Mouse (Mus musculus) ZHBTc4 (cell line): ENCODE results near the gene Apbb1.
A peak's percentile ranks its signal among the peaks of the same experiment; 100 is the strongest.

Source experiments
- DNase-seq: peaks from one replicate; pipeline ENCODE4 v3.0.0-alpha.2; 2011; ENCODE audit warnings: low read depth, low spot score

Gene Apbb1

DNA sequence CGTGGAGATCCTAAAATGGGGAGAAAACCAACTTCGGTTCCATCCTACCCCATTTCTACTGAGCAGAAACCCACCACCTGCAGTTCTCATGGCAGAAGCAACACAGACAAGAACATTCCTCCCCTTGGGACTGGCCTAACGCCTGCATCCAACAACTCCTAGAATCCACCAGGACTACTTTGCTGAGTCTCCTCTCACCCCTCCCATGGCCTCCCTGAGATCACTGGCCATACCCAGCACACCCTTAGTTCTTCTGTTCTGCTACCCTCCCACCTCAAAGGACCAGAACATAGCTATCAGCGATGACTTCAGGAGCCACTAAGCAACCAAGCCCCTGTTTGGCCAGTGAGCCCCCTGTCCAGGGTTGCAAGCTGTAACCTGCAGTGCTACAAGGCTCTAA is 10.7 kb downstream of the Apbb1 start:
- no peak for DNase-seq

DNA sequence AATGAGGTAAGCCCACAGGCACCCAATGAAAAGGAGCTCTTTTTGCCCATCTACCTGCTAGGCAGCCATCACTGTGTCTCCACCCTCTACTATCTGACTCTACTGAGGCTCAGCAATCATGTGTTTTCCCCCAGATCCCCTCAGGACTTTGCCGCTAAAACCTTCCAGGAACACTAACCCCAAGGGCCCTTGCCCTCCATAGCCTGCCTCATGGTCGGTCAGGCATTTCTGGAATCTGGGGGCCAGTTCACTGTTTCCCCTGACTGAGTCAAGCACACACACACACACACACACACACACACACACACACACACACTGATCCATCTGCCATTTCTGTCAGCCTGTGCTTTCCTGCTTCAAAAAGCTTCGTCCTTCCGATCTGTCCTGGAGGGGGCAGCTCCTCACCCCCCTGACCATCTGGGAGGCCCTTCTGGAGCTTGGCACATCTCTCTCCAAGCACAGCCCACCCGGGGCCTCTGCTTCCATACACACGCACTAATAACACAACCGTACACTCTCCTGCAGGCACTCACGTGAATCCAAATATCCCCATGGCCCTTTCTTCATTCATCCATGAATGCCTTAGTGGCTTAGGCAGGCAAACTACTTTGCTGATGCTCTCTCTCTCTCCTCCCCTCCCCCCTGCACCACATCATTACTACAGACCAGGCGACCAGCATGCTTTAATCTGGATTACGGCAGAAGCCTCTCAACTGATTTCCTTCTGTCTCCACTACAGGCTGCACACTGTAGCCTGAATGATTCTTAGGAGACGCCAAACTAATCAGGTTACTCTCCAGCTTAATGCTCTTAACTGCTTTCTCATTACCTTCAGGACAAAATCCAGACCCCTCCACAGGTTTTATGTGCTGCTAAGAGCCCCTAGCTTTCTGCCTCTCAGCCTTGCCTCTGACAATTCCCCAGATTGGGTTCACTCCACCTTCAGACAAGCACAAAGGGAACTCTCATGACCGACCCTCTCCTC is 11.6 kb downstream of the Apbb1 start:
- DNase-seq: no peak

GRCm38 (mm10) chr7:105568988-105569471 is 12.4 kb downstream of the Apbb1 start:
- DNase-seq: peak; percentile 56

DNA sequence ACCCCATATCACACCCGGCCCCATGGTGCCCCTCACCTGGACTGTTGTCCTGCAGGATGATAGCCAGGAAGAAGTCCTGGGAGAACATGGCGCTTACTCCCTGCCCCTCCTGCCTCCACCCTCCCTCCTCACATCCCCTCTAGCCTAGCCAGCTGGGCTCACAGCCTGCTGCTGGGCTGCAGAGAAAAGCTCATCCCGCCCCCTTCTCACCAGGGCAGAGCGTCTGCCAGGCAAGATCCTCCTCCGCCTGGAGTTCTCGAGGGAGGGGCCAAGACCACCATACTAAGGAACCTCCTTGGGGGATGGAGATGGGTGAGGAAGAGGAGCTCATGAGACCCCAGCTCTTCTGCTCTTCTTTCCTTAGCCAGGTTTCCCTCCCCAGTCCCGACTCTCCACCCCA is 12.9 kb downstream of the Apbb1 start:
- no peak for DNase-seq

- no peak for DNase-seq
Measured at GRCm38 (mm10) chr7:105565071-105565836, 16.2 kb downstream of the Apbb1 start.

DNA sequence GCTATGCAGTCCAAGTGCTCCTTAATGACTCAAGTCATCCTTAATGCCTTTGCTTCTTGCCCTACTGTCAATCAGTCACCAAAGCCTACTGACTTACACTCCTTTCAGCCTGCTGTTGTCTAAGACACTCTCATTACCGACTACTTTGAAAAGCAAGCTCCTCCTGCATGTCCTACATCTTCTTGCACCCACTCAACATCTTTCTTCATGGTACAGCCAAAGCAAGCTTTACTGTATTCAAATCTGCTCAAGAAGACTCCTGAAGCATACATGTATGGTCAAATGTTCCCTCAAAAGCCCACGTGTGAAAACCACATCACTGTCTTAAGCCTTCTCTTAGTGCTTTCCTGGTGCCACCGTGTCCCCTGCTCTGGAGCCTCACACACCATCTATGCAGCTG is 18.1 kb downstream of the Apbb1 start:
- DNase-seq: no peak

DNA sequence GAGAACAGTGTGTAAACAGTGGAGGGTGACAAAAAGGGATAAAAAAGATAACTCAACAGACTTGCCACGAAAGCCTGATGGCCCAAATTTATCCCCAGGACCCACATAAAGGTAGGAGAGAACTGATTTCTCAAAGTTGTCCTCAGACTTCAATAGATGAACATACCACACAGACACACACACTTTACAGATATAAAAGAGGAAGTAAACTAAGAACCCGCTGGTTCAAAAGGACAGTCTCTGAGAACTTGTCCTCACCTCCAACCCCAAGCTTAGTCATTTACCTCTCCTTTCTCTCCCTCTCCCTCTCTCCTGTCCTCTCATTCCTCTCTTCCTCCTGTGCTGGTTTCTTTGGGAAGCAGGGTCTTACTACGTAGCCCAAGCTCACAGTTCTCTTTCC is 19.1 kb downstream of the Apbb1 start:
- DNase-seq: no peak

GRCm38 (mm10) chr7:105559016-105559415 is 22.4 kb downstream of the Apbb1 start:
- DNase-seq: no peak

DNA sequence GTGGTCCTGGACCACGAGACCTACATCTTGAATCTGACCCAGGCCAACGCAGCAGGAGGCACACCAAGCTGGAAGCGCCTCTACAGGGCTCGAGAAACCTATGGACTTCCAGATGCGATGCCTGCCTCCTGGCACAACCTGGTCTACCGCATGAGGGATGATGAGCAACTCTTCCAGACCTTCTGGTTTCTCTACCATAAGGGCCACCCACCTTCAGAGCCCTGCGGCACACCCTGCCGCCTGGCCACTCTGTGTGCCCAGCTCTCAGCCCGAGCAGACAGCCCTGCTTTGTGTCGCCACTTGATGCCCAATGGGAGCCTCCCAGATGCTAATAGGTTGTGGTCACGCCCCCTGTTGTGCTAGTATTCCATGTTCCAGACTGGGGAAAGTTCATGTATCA is 23.8 kb downstream of the Apbb1 start:
- DNase-seq: no peak

DNA sequence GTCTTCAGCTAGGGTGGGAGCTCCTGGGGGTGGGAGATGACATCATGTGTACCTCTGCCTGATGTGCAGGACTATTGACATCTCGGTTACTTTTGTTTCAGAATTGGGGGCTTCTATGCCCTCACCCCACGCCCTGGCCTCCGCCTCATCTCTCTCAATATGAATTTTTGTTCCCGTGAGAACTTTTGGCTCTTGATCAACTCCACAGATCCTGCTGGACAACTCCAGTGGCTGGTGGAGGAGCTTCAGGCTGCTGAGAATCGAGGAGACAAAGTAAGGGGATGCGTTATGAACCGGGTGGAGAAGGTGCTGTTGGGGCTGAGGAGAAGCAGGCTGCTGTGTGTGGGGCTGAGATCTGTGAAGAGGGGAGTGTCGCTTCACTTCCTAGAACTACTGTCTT is 25.0 kb downstream of the Apbb1 start:
- no peak for DNase-seq

GRCm38 (mm10) chr7:105555571-105555970 is 25.9 kb downstream of the Apbb1 start:
- DNase-seq: no peak

DNA sequence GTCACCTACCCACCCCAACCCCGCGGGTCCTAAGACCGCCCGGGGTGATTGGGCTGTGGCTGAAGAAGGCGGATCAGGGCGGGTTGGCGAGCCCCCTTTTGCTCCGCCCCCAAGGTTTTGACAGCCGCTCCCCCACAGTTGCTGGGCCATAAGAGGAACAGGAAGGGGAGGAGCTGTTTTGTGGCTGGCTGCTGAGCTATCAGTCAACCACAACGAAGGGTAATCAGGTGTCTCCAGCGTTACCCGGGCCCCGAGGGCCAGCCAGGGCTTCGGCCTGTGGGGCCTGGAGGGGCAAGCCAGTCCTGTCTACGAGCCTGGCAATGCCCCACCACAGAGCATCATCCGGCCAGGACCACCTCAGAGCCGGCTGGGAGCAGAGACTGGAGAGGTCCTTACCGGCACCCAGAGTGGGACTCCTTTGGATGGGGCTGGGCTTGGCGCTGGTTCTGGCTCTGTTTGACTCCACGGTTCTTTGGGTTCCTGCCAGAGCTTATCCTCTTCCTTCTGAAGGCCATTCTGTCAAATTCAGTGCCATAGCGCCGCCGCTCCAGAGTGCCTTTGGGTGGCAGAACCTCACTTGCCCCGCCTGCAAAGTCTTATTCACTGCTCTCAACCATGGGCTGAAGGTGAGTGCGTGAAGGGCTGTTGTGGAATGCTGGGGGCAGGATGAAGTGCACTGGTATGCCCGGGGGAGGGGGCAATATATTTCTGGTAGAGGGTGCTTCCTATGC is 27.1 kb downstream of the Apbb1 start, which contains the start of gene Smpd1:
Gene Smpd1, plus strand, starts transcription at position 149 of the 731 bp plus-strand sequence.
- peak; percentile 89 for DNase-seq

- no peak for DNase-seq
Measured at GRCm38 (mm10) chr7:105553456-105554211, 27.8 kb downstream of the Apbb1 start.

DNA sequence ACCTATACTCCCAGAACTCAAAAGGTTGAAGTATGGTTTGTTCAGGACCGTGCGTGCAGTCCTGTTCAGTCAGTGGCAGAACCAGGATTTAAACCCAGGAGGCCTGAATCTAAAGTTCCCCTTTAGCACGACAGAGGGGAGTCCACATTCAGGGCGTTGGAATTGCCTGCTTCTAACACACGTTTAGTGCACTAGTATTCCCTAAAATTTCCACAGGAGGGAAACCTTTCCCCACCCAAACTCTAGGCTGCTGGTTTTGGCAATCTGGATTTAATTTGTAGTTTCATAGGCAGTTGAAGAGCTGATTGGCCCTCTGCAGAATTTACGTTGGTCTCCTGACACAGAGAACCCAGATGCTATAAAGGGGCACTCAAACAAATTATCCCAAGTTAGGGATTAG is 32.4 kb downstream of the Apbb1 start:
- DNase-seq: no peak

DNA sequence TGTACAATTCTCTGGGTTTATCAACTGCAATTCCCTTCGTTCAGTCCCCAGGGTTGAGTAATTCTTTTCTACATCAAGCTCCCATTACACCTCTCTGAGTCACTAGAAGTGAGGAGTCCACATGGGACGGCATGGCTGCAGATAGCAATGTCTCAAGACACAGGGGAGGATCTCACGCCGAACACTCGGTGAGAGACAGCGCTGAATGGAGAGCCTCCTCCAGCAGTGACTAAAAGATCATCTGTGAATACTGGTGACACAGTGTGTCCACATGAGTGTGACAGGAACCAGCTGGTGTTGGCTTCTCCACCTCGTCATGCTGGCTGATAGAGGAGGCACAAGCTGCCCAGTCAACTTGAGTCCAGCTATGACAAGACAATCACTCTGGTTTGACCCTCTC is 33.5 kb downstream of the Apbb1 start:
- DNase-seq: no peak

DNA sequence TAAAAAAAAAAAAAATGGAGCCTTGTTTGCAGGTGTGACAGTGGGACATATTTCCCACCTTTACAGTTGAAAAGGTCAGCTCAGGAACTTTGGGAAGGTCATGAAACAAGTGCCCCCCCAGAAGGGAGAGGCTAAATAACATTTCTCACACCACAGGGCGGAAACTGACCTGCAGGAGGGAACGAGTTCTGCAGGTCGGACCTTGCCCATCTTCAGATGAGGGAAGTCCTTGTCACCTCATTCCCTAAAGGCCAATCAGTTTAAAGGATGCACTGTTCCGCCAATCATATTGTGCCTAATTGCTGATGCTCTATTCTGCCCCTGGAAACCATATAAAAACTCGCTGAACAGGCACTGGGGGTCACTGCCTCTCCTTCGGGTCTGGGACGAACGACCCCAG is 35.5 kb downstream of the Apbb1 start:
- no peak for DNase-seq

DNA sequence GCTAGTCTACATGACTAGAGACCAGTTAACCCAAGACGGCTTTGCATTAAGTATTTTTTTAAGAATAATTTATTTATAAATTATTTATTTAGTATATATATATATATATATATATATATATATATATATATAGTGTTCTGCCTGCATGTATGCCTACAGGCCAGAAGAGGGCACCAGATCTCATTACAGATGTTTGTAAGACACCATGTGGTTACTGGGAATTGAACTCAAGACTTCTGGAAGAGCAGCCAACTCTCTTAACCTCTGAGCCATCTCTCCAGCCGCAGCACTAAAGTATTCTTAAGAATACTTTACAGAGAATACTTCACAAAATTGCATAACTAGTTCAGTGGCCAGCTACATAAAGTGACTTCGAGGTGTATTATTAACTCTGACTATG is 47.3 kb downstream of the Apbb1 start:
- peak; percentile 43 for DNase-seq

DNA sequence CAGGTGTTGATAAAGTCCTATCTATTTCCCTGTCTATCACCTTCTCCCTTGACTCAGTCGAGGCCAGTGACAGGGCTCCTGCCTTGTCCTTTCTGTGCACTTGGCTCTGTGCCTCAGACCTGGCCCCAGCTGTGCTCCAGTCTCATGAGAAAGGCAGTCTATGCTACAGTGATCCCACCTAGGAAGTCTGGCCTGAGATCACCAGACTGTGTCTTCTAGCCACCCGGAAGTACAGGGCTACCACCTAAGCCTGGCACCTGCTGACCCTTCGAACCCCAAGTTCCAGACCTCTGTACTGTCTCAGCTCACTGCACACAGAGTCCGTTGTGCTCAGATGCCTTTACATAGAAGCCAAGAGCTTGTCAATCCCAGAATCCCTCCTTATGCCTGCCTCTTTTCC is 53.4 kb downstream of the Apbb1 start:
- no peak for DNase-seq

- DNase-seq: peak; percentile 31
Measured at GRCm38 (mm10) chr7:105527306-105527937, 54.0 kb downstream of the Apbb1 start.

GRCm38 (mm10) chr7:105524222-105524621 is 57.2 kb downstream of the Apbb1 start:
- DNase-seq: no peak

- no peak for DNase-seq
Measured at GRCm38 (mm10) chr7:105520201-105520600, 61.3 kb downstream of the Apbb1 start.
